In the genomic region with DNA sequence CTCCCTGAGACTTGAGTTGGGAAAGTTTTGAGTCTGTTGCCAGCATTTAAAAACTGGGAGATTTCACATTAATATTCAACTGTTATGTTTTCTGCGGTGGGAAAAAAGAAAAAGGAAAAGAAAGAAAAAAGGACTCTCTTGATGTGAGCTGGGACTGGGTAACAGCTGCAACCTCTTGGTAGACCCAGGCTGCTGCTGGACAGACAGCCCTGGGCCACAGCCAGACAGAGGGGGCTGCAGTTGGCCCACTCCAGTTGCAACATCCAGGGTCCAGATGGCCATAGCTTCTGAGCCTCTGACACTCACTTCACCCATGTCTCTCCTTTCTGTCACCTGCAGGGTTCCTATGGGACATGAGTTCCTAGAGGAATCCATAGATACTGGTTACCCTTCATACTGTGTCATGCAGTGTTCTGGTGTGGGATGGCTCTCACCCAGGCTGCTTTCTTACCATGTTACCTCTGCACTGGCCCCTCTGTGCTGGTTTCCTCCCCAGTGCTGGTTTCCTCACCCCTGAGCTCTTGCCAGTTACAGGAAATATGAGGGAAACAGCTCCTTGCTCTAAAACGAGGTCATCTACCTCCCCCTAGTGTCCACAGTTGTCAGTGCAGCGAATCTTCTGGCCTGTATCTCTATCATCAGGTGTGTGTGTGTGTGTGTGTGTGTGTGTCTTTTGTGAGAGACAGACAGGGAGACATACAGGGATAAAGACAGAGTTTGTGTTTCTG, we compare ENCODE assay signal across 8 mouse cellular contexts. TPM values are rescaled to one million over a fixed set of nuclear protein-coding genes. Genes with fewer than 3 reads are reported as not detected.
DNase-seq lines count a peak whose midpoint lies in the region; ATAC-seq and TF ChIP-seq lines count a peak whose summit lies in the region.

No protein-coding gene starts in this region.

- intact Hi-C loops in gastrocnemius, adult 2 months (cut with DNase I), result loop anchor here (1.0 to 10.0 kb wide), 3 partner anchors 50 to 344 kb away; no protein-coding TSS in a partner anchor

- H3K9me3 ChIP-seq in hindbrain, postnatal 0 days (ENCODE audit: low read length), result no peaks in the 10 kb centered on the region

- DNase-seq in T-cell, adult 2 months (ENCODE audit: low spot score), result peak; percentile 85
- peak; percentile 65 to 84 for DNase-seq in cerebellum, postnatal 4 days (ENCODE audit: low spot score in 2 of 2)
- DNase-seq in gastrocnemius, adult 2 months, result peak; percentile 85
- peak; percentile 91 for DNase-seq in hindbrain, postnatal 0 days (ENCODE audit: low spot score)
- DNase-seq in left cerebral cortex, adult 18-20 months (ENCODE audit: low spot score in 2 of 2), result peak; percentile 78 to 86
- peak; percentile 58 to 86 for DNase-seq in lung, postnatal 4 days
- DNase-seq in right cerebral cortex, postnatal 10 days (ENCODE audit: low spot score in 2 of 2), result peak; percentile 77 to 86
- peak; percentile 83 for DNase-seq in urinary bladder, postnatal 14 days (ENCODE audit: low spot score)

- TF ChIP-seq CTCF in gastrocnemius, adult 2 months (IDR thresholded peaks at IDR 0.05), result peak; percentile 81
- peak; percentile 98 for TF ChIP-seq CTCF in hindbrain, postnatal 0 days (IDR thresholded peaks at IDR 0.05; ENCODE audit: low read depth)

- H3K36me3 ChIP-seq in hindbrain, postnatal 0 days (ENCODE audit: insufficient read depth, low read length), result no peaks in the 10 kb centered on the region

- H3K4me2 ChIP-seq in hindbrain, postnatal 0 days (ENCODE audit: low read depth, low read length), result peak overlapping the region; percentile 52; the same call in 1 of the 2 replicates

- peak overlapping the region; percentile 71; the same call in 1 of the 2 replicates for H3K4me3 ChIP-seq in gastrocnemius, adult 2 months
- no peak overlapping the region for H3K4me3 ChIP-seq in hindbrain, postnatal 0 days (ENCODE audit: low read length)

- peaks cover 9% of the 10 kb centered on the region for H3K4me1 ChIP-seq in hindbrain, postnatal 0 days (ENCODE audit: insufficient read depth, low read length)

- 19% methylated on average over 3 of the region's 3 CpGs for WGBS in hindbrain, postnatal 0 days

- no peak overlapping the region for H3K9ac ChIP-seq in hindbrain, postnatal 0 days (replicated peaks; ENCODE audit: low read length)

- peak; percentile 42 for ATAC-seq in hindbrain, postnatal 0 days

- H3K27ac ChIP-seq in gastrocnemius, adult 2 months, result no peak overlapping the region
- no peak overlapping the region for H3K27ac ChIP-seq in hindbrain, postnatal 0 days

- no peaks in the 10 kb centered on the region for H3K27me3 ChIP-seq in hindbrain, postnatal 0 days (ENCODE audit: insufficient read depth, low read length)

RNA-seq across cellular contexts. Expression of a gene that starts 8.1 kb away (rescaled TPM):
- 10 to 100 TPM in 1 of 2 experiments, 1 to 10 TPM in 1; 6.6 to 17.8 TPM for total RNA-seq in gastrocnemius, adult 2 months (2021)
- total RNA-seq in hindbrain, postnatal 0 days (2014; rRNA removed), result 12.4 and 14.2 TPM in 2 replicates
- 21.8 and 25.1 TPM in 2 replicates for polyA plus RNA-seq in hindbrain, postnatal 0 days (2015; fragmentation: Nextera tagmentation; extraction: Ambion mirVana)
- 10 to 100 TPM; 12.8 to 15.4 TPM for total RNA-seq in left cerebral cortex, adult 18-20 months (2021)
